Mouse (Mus musculus) C2C12 (cell line): ENCODE measurements around the gene Aox4. TPM values are rescaled to one million over a fixed set of nuclear protein-coding genes. Genes with fewer than 3 reads are reported as not detected.
A peak's percentile ranks its signal among the peaks of the same experiment; 100 is the strongest.

Experiments used
- H3K27me3 ChIP-seq: one replicate; pipeline ENCODE4 v1.6.1; 2011; ENCODE audit not compliant: control insufficient read depth, insufficient read depth, insufficient read length
- H3K36me3 ChIP-seq: one replicate; pipeline ENCODE4 v1.6.1; 2011; ENCODE audit not compliant: control insufficient read depth, insufficient read depth
- H3K4me3 ChIP-seq: one replicate; pipeline ENCODE4 v1.5.1; 2011; ENCODE audit warnings: mild to moderate bottlenecking, control low read depth; ENCODE audit not compliant: poor library complexity, insufficient read depth, severe bottlenecking
- H3K79me2 ChIP-seq: one replicate; pipeline ENCODE4 v1.6.1; 2011; ENCODE audit not compliant: control insufficient read depth, insufficient read depth
- H3K79me3 ChIP-seq: one replicate; pipeline ENCODE4 v1.6.1; 2011; ENCODE audit warnings: low read depth, control low read depth
- H3ac ChIP-seq: one replicate; pipeline ENCODE3; 2011; ENCODE audit warnings: low read depth; ENCODE audit not compliant: control insufficient read depth, insufficient read length
- CEBPB ChIP-seq: IDR thresholded peaks from one replicate; pipeline ENCODE4 v1.6.1; 2011; ENCODE audit warnings: low read depth, mild to moderate bottlenecking, control low read depth, moderate library complexity
- CTCF ChIP-seq: IDR thresholded peaks from one replicate; pipeline ENCODE4 v1.5.1; 2011; ENCODE audit not compliant: control insufficient read depth, insufficient read depth, insufficient read length
- FOSL1 ChIP-seq: IDR thresholded peaks from one replicate; pipeline ENCODE4 v1.8.0; 2011; ENCODE audit warnings: mild to moderate bottlenecking, low read length; ENCODE audit not compliant: poor library complexity, insufficient read depth, severe bottlenecking
- MAX ChIP-seq: IDR thresholded peaks from one replicate; pipeline ENCODE4 v1.6.1; 2011; ENCODE audit warnings: mild to moderate bottlenecking, control low read depth
- MYOD1 ChIP-seq: IDR thresholded peaks from one replicate; pipeline ENCODE4 v1.6.1; 2011; ENCODE audit warnings: low read depth; ENCODE audit not compliant: control insufficient read depth, insufficient read length
- MYOG ChIP-seq: IDR thresholded peaks from one replicate; pipeline ENCODE4 v1.6.1; 2011; ENCODE audit not compliant: control insufficient read depth, insufficient read length; ENCODE audit errors: extremely low read depth
- USF1 ChIP-seq: IDR thresholded peaks from one replicate; pipeline ENCODE4 v1.6.1; 2011; ENCODE audit warnings: low read depth, mild to moderate bottlenecking, control low read depth, moderate library complexity
- polyA plus RNA-seq: library from polyadenylated mRNA; unstranded; fragments of >200 nt; fragmentation: generic; extraction: Trizol; gene quantifications from one replicate; pipeline ENCODE4 v1.2.1, GENCODE M21; 2012; ENCODE audit warnings: missing spikeins

Gene Aox4
- polyA plus RNA-seq, 1 experiment, result not detected

GRCm38 (mm10) chr1:58270807-58271569 lies 60.8 kb downstream of the Aox4 start:
- TF ChIP-seq MAX (no peak), MYOD1 (no peak), CTCF (peak; percentile 12)
- Histone ChIP-seq H3K27me3 (peaks cover 8% of the 10 kb centered on the region), H3K79me3 (no peaks in the 10 kb centered on the region), H3K36me3 (no peaks in the 10 kb centered on the region), H3K4me3 (no peak overlapping the region), H3K79me2 (no peaks in the 10 kb centered on the region), H3ac (no peak overlapping the region)

GRCm38 (mm10) chr1:58275879-58276278 lies 65.7 kb downstream of the Aox4 start:
- TF ChIP-seq FOSL1 (no peak), MAX (no peak), MYOD1 (no peak), USF1 (no peak), CEBPB (no peak), MYOG (no peak), CTCF (no peak)
- Histone ChIP-seq H3K4me3 (no peak overlapping the region), H3K27me3 (no peaks in the 10 kb centered on the region), H3ac (no peak overlapping the region), H3K79me2 (no peaks in the 10 kb centered on the region), H3K79me3 (no peaks in the 10 kb centered on the region), H3K36me3 (no peaks in the 10 kb centered on the region)

- Histone ChIP-seq H3K79me3 (no peaks in the 10 kb centered on the region), H3K36me3 (no peaks in the 10 kb centered on the region), H3ac (no peak within 1 kb of the TSS), H3K4me3 (no peak within 1 kb of the TSS), H3K79me2 (no peaks in the 10 kb centered on the region), H3K27me3 (peaks cover 3% of the 10 kb centered on the region)
- TF ChIP-seq USF1, result no peak
- no peak for TF ChIP-seq MYOG
- TF ChIP-seq CTCF, result no peak
- TF ChIP-seq MYOD1, result no peak
- no peak for TF ChIP-seq MAX
- TF ChIP-seq CEBPB, result no peak
- TF ChIP-seq FOSL1, result no peak
Observed at GRCm38 (mm10) chr1:58278026-58278425, 67.8 kb downstream of the Aox4 start, which contains the start of gene Aox2. Gene Aox2 (plus strand): TSS chr1:58278326.

- Histone ChIP-seq H3K79me2 (no peaks in the 10 kb centered on the region), H3K79me3 (no peaks in the 10 kb centered on the region), H3ac (no peak overlapping the region), H3K27me3 (peaks cover 3% of the 10 kb centered on the region), H3K36me3 (no peaks in the 10 kb centered on the region), H3K4me3 (no peak overlapping the region)
- no peak for TF ChIP-seq CEBPB
- TF ChIP-seq FOSL1, result no peak
- no peak for TF ChIP-seq MYOD1
Observed at GRCm38 (mm10) chr1:58278513-58278912, 68.3 kb downstream of the Aox4 start.

GRCm38 (mm10) chr1:58280381-58280780 lies 70.2 kb downstream of the Aox4 start:
- Histone ChIP-seq H3K4me3 (no peak overlapping the region), H3ac (no peak overlapping the region), H3K27me3 (peaks cover 3% of the 10 kb centered on the region), H3K79me3 (no peaks in the 10 kb centered on the region), H3K79me2 (no peaks in the 10 kb centered on the region), H3K36me3 (no peaks in the 10 kb centered on the region)
- TF ChIP-seq CEBPB (no peak), FOSL1 (no peak), CTCF (no peak), MYOG (no peak), MAX (no peak), MYOD1 (no peak), USF1 (no peak)

GRCm38 (mm10) chr1:58280939-58281624 lies 70.9 kb downstream of the Aox4 start:
- TF ChIP-seq USF1, result no peak
- no peak for TF ChIP-seq MYOD1
- TF ChIP-seq CEBPB, result no peak
- no peak for TF ChIP-seq FOSL1
- no peak for TF ChIP-seq CTCF
- no peak for TF ChIP-seq MYOG
- TF ChIP-seq MAX, result no peak
- Histone ChIP-seq H3K4me3 (no peak overlapping the region), H3K79me2 (no peaks in the 10 kb centered on the region), H3ac (no peak overlapping the region), H3K79me3 (no peaks in the 10 kb centered on the region), H3K27me3 (peaks cover 3% of the 10 kb centered on the region), H3K36me3 (no peaks in the 10 kb centered on the region)
